Mouse (Mus musculus): Measurements from ENCODE around the gene C3. TPM values are rescaled to one million over a fixed set of nuclear protein-coding genes. Genes with fewer than 3 reads are reported as not detected.

Gene C3
- polyA plus RNA-seq, 1 experiment from 2014 or later, result not detected

DNA sequence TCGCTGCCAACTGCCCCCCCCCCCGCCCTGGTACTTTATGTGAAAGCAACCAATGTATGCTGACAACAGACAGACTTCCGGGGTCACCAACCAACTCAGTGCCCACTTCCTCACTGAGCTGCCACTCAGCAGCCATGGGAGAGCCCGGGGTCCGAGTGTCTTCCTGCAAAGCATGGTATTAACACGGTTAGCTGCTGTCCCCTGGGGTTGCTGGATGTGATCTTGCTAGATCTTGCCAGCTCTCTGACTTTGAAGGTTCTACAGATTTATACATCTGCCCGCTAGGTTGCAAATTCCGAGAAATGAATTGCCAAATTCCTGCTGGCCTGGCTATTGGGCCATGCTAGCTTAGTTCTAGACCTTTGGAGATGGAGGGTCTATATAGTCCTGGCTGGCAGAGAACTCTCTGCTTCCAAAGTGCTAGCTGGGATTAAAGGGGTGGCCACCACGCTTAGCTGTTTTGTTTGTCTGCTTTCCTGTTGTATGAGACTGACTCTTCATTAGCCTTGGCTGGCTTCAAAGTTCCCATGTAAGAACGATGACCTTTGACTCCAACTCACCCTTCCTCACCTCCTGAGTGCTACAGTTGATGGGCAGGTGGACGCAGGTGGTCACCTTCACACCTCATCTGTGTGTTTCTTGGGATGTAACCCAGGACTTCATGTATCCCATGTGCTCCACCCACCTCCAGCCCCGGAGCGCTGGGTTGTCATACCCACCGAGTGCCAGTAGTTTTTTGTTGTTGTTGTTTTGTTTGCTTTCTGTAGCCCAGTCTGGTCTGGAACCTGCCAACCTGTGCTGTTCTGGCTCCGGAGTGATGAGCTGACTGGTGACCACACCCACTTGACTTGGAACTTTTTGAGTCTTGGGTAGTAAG, 2.2 kb upstream of the C3 start:
- Histone ChIP-seq H3K4me3 (no peak overlapping the region), H3K27me3 (ENCODE audit: low read depth, poor library complexity, severe bottlenecking) (no peaks in the 10 kb centered on the region), H3K9me3 (replicated peaks) (no peaks in the 10 kb centered on the region), H3K27ac (replicated peaks) (no peak overlapping the region), H3K4me1 (no peaks in the 10 kb centered on the region), H3K36me3 (peaks cover 9% of the 10 kb centered on the region)
- DNase-seq (ENCODE audit: low spot score), result no peak
- WGBS, result 82% methylated on average over 15 of the region's 15 CpGs

DNA sequence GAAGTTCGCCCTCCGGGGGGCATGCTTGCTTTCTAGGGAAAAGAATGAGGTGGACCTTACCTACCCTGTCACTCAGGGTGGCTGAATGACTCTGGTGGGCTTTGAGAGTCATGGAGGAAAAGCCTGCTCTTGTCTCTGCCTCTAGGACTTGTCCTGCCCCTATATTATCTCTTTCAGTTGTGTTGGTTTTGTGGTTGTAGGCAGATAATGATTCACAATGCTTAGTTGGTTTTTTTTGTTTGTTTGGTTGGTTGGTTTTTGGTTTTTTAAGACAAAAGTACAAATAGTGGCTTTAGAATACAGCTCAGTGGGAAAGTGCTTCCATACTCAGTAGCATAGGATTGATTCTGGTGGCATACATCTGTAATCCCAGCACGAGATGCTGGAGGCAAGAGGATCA, 937 bp upstream of the C3 start:
- WGBS, result 82% methylated on average over 3 of the region's 3 CpGs
- Histone ChIP-seq H3K4me3 (no peak overlapping the region), H3K36me3 (no peaks in the 10 kb centered on the region), H3K9me3 (replicated peaks) (no peaks in the 10 kb centered on the region), H3K27me3 (ENCODE audit: low read depth, poor library complexity, severe bottlenecking) (peaks cover under 1% of the 10 kb centered on the region; the same call in 1 of the 2 replicates), H3K4me1 (no peaks in the 10 kb centered on the region), H3K27ac (replicated peaks) (no peak overlapping the region)
- DNase-seq (ENCODE audit: low spot score), result no peak

DNA sequence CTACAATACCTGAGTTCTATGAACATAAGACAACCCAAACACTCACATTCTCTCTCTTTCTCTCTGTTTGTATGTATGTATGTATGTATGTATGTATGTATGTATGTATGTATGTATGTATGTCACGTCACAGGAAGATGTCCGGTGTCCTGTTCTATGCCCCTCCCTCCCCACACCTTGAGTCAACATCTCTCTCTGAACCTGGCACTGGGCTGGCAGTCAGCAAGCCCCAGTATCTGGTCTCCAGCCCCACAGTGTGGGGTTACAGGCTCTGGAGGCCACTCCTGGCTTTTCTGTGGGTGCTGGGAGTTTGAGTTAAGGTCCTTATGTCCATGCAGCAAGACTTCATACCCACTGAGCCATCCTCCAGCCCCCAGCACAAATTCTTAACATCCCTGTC, 468 bp downstream of the C3 start:
- 85% methylated on average over 2 of the region's 2 CpGs for WGBS
- no peaks in the 10 kb centered on the region for H3K36me3 ChIP-seq

DNA sequence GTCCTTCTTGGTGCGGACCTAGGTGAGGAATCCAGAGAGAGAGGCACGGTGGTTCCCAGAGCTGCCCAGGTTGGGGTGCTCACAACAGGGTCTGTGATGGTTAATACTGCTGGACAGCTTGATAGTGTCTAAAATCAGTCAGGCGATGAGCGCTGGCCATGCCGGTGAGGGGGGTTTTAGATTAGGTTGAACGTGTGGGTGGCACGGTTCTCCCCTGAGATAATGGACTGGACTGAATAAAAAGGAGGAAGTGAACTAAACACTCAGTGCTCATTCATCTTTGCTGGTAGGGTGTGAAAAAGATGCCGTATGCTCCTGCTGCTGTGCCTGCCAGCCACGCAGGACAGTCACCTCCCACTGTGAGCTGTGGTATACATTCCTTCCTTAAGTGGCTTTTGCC, 4.6 kb downstream of the C3 start:
- H3K36me3 ChIP-seq, result no peaks in the 10 kb centered on the region
- H3K4me1 ChIP-seq, result peaks cover 8% of the 10 kb centered on the region; the same call in 1 of the 2 replicates
- H3K27me3 ChIP-seq (ENCODE audit: low read depth, poor library complexity, severe bottlenecking), result peaks cover 3% of the 10 kb centered on the region; the same call in 1 of the 2 replicates
- H3K27ac ChIP-seq (replicated peaks), result no peak overlapping the region
- WGBS, result 82% methylated on average over 9 of the region's 9 CpGs
- DNase-seq (ENCODE audit: low spot score), result no peak
- H3K9me3 ChIP-seq (replicated peaks), result no peaks in the 10 kb centered on the region
- H3K4me3 ChIP-seq, result no peak overlapping the region

More for the DNA sequence above, 468 bp downstream of the C3 start:
- no peak overlapping the region for H3K27ac ChIP-seq (replicated peaks)
- no peaks in the 10 kb centered on the region for H3K4me1 ChIP-seq
- DNase-seq (ENCODE audit: low spot score), result no peak
- peaks cover 3% of the 10 kb centered on the region; the same call in 1 of the 2 replicates for H3K27me3 ChIP-seq (ENCODE audit: low read depth, poor library complexity, severe bottlenecking)
- H3K4me3 ChIP-seq, result no peak overlapping the region
- H3K9me3 ChIP-seq (replicated peaks), result no peaks in the 10 kb centered on the region

DNA sequence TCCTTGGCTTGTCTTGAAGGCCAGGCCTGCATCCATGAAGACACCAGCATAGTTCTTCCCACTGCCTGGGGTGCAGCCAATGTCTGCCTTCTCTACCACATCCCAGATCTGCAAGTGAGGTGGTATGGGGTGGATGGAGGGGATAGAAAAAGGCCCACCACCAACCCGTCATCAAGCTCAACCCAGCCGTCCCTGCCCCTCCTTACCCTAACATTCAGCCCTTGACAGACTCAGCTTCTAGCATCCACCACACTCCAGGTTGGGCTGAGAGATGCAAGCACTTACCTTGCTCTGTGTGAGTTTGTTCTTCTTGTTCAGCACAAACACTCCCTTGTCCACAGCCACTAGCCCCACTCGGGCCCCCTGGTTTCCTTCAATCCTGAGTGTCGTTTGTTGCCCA, 6.0 kb downstream of the C3 start:
- Histone ChIP-seq H3K36me3 (no peaks in the 10 kb centered on the region), H3K27ac (replicated peaks) (no peak overlapping the region), H3K4me1 (peaks cover 8% of the 10 kb centered on the region; the same call in 1 of the 2 replicates), H3K9me3 (replicated peaks) (no peaks in the 10 kb centered on the region), H3K27me3 (ENCODE audit: low read depth, poor library complexity, severe bottlenecking) (peaks cover 3% of the 10 kb centered on the region; the same call in 1 of the 2 replicates), H3K4me3 (no peak overlapping the region)
- 78% methylated on average over 4 of the region's 4 CpGs for WGBS
- no peak for DNase-seq (ENCODE audit: low spot score)

DNA sequence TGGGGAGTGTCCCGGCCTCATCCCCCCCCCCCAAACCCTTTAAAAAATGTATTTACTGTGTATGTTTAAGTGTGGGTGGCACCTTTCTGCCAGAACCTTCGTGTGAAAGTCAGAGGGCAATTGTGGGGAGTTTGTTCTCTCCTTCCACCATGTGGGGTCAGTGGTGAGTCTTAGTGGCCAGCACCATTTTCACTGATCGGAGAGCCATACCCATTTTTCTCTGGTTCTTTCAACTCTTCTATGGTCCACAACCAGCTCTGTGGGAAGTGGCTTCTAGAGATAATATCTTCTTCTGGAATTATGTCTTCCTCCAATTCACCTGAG, 8.1 kb downstream of the C3 start:
- no peak overlapping the region for H3K27ac ChIP-seq (replicated peaks)
- H3K4me1 ChIP-seq, result peaks cover 8% of the 10 kb centered on the region; the same call in 1 of the 2 replicates
- H3K4me3 ChIP-seq, result no peak overlapping the region
- no peaks in the 10 kb centered on the region for H3K9me3 ChIP-seq (replicated peaks)
- no peaks in the 10 kb centered on the region for H3K36me3 ChIP-seq
- 19% methylated on average over 3 of the region's 3 CpGs for WGBS
- no peak for DNase-seq (ENCODE audit: low spot score)
- H3K27me3 ChIP-seq (ENCODE audit: low read depth, poor library complexity, severe bottlenecking), result peaks cover 3% of the 10 kb centered on the region; the same call in 1 of the 2 replicates

DNA sequence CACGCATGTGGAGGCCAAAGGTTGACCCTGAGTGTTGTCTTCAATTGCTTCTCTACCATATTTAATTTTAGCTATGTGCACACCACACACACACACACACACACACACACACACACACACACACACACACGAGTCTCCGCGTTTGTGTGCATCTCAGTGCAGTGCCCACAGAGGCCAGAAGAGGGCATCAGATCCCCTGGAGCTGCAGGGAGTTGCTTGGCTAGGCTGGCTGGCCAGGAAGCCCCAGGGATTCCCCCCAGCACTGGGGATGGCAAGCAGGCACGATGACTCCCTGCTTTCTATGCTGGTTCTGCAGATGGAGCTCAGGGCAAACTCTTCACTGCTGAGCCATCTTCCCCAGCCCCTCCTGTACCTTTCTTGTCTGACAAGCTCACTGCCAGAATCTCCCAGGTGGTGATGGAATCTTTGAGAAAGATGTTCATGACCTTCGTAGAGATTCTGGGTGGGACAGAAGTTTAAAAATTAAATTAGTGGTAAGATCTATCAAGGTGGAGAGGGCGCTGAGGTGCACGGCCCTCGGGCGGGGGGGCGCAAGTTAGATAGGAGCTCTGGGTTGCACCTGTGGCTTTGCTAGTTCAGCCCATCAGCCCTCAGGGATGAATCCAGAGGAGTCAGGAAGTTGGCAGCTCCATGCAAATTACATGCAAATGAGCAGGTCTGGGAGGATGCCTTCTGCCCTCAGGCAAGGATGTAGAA, 8.6 kb downstream of the C3 start:
- H3K27ac ChIP-seq (replicated peaks), result no peak overlapping the region
- no peaks in the 10 kb centered on the region for H3K36me3 ChIP-seq
- no peaks in the 10 kb centered on the region for H3K9me3 ChIP-seq (replicated peaks)
- WGBS, result 25% methylated on average over 11 of the region's 11 CpGs
- peaks cover 3% of the 10 kb centered on the region; the same call in 1 of the 2 replicates for H3K27me3 ChIP-seq (ENCODE audit: low read depth, poor library complexity, severe bottlenecking)
- peaks cover 8% of the 10 kb centered on the region; the same call in 1 of the 2 replicates for H3K4me1 ChIP-seq
- H3K4me3 ChIP-seq, result no peak overlapping the region
- peak; percentile 67 for DNase-seq (ENCODE audit: low spot score)

DNA sequence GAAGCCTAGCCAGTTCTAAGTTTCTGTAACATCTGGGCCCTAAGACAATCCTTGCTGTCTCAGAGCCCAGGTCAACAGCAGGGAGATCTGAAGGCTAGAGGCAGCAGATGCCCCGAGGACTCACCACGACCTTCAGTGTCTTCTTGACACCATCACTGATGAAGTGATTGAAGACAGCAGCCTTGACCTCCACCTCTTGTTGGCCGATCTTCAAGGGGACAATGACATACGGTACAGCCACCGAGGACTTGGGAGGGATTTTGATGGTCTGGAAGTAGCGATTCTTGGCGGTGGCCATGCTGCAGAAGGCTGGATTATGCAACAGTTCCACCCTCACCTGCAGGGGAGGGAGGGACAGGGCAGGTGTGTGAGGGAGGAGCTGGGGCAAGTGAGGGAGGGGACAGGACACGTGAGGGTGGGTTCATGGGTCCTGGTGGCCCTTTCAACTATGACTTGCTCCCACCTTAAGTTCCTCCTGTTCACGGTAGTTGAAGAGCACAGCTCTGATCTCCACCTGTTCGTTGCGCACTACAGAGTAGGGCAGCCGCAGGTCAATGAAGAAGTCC, 9.5 kb downstream of the C3 start:
- 83% methylated on average over 12 of the region's 12 CpGs for WGBS
- no peak for DNase-seq (ENCODE audit: low spot score)
- no peaks in the 10 kb centered on the region for H3K36me3 ChIP-seq

DNA sequence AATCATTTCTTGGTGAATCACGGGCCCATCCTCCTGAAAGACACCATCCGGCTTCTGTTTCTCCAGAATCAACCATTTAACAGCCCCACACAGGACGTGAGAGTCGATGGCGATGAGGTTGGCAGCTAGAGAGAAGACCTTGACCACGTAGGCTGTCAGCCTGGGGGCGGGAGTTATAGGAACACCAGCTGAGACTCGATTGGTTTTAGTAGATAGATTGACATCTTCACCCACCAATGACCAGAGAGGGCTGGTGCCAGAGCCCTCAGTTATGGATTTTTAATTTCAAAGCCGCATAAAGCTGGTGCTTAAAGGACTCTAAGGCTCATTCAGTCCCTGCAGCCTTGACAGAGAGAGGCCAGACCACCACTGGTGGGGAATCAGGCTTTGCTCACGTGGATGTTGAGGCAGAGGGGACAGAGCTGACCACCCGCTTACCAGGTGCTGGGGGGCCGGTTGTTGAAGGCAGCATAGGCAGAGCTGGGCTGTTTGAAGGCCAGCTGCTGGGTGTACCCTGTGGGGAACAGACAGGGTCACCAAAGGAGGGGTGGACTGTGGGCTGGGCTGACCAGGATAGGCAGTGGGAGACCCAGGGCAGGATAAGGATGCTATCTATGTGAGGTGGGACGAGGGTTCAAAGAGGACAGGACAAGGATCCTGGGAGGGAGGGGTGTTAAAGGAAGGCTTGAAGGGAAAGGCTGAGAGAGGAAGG, 13.1 kb downstream of the C3 start:
- Histone ChIP-seq H3K36me3 (no peaks in the 10 kb centered on the region), H3K4me3 (no peak overlapping the region), H3K27me3 (ENCODE audit: low read depth, poor library complexity, severe bottlenecking) (no peaks in the 10 kb centered on the region), H3K9me3 (replicated peaks) (no peaks in the 10 kb centered on the region), H3K27ac (replicated peaks) (no peak overlapping the region), H3K4me1 (peaks cover 8% of the 10 kb centered on the region; the same call in 1 of the 2 replicates)
- DNase-seq (ENCODE audit: low spot score), result no peak
- WGBS, result 51% methylated on average over 13 of the region's 13 CpGs

More for the DNA sequence above, 9.5 kb downstream of the C3 start:
- Histone ChIP-seq H3K4me3 (no peak overlapping the region), H3K27me3 (ENCODE audit: low read depth, poor library complexity, severe bottlenecking) (no peaks in the 10 kb centered on the region), H3K4me1 (peaks cover 8% of the 10 kb centered on the region; the same call in 1 of the 2 replicates), H3K9me3 (replicated peaks) (no peaks in the 10 kb centered on the region), H3K27ac (replicated peaks) (no peak overlapping the region)

DNA sequence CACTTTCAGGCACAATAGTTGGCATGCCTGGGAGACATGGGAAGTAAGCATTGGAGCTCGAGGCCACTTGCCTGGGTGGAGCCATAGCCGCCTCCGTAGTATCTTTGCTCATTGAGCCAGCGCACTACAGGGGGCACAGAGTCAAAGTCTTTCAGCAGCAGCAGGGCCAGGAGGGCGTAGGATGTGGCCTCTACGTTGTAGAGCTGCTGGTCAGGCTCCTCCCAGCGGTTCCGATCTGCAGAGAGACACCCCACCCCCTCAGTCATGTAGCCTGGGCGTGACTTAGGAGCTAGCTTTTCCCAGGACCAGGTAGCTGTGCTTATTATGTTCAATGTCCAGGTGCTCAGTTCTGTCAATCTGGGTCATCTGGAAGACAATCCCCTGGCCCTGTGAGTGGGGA, 16.4 kb downstream of the C3 start:
- no peak for DNase-seq (ENCODE audit: low spot score)
- no peaks in the 10 kb centered on the region for H3K36me3 ChIP-seq
- H3K9me3 ChIP-seq (replicated peaks), result no peaks in the 10 kb centered on the region
- no peak overlapping the region for H3K4me3 ChIP-seq
- H3K27ac ChIP-seq (replicated peaks), result no peak overlapping the region
- no peaks in the 10 kb centered on the region for H3K27me3 ChIP-seq (ENCODE audit: low read depth, poor library complexity, severe bottlenecking)
- H3K4me1 ChIP-seq, result no peaks in the 10 kb centered on the region
- 66% methylated on average over 9 of the region's 9 CpGs for WGBS

DNA sequence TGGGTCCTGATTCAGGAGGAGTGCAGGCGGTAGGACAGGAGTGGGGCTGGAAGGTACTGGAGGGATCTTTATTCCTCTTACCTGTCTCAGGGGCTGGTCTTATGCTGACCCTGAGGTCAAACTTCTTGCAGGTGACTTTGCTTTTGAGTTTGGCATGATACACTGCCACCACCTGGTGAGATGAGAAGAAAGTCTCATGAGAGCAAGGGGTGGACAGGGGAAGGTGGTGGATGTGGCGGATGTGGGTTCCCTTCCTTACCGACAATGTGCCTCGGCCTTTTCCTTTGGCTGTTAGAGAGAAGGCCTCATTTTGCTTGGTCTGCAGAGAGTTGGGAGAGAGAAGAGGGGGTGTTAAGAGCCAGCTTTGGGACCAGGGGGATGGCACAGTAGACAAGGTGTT, 18.6 kb downstream of the C3 start:
- WGBS, result 70% methylated on average over 4 of the region's 4 CpGs
- no peak for DNase-seq (ENCODE audit: low spot score)
- H3K4me3 ChIP-seq, result no peak overlapping the region
- H3K4me1 ChIP-seq, result no peaks in the 10 kb centered on the region
- no peak overlapping the region for H3K27ac ChIP-seq (replicated peaks)
- no peaks in the 10 kb centered on the region for H3K27me3 ChIP-seq (ENCODE audit: low read depth, poor library complexity, severe bottlenecking)
- no peaks in the 10 kb centered on the region for H3K9me3 ChIP-seq (replicated peaks)
- H3K36me3 ChIP-seq, result no peaks in the 10 kb centered on the region

DNA sequence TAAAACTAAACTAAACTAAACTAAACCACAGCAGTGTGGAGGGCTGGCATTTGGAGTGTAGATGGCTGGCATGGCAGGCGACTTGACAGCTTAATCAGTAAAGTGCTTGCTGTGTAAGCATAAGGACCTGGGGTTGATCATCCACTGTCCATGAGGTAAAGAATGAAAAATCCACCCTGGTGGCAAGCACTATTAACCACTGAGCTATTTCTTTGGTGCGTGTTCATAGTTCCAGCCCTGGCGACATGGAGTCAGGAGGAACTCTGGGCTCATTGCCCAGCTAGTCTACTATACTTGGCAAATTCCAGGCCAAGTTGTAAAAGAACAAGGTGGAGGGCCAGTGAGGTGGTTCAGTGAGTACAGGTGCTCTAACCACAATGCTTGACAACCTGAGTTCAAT, 20.0 kb downstream of the C3 start:
- Histone ChIP-seq H3K36me3 (no peaks in the 10 kb centered on the region), H3K9me3 (replicated peaks) (no peaks in the 10 kb centered on the region), H3K27ac (replicated peaks) (no peak overlapping the region), H3K27me3 (ENCODE audit: low read depth, poor library complexity, severe bottlenecking) (no peaks in the 10 kb centered on the region), H3K4me1 (no peaks in the 10 kb centered on the region), H3K4me3 (no peak overlapping the region)
- no peak for DNase-seq (ENCODE audit: low spot score)
- 91% methylated on average over 3 of the region's 3 CpGs for WGBS

Measured in midbrain, embryonic 10.5 days (tissue).